Mouse (Mus musculus): ENCODE results near the gene St7l. TPM values are rescaled to one million over a fixed set of nuclear protein-coding genes. Genes with fewer than 3 reads are reported as not detected.
A peak's percentile ranks its signal among the peaks of the same experiment; 100 is the strongest.

The St7l gene
- polyA plus RNA-seq, 1 experiment from 2014 or later = 40.6 TPM

DNA sequence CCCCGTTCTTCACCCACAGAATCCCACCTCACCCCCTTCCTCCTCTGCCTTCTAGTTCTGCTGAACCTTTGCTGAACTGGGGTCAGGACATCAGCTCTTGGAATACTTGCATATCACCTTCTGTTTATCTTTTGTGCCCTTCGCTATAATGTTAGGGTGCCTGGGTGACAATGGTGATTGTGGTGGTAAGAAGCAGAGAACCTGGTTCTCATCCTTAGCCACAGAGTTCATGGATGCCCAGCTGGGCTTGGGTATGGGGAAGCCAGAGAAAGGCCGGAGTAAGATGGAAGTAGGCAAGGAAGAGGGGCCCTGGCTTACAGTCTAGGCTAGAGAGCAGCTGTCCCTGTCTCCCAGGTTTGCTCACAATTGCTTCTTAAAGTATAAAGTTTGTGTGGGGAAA lies 90.3 kb downstream of the St7l start:
- peaks cover 8% of the 10 kb centered on the region; the same call in 1 of the 2 replicates for H3K36me3 ChIP-seq

DNA sequence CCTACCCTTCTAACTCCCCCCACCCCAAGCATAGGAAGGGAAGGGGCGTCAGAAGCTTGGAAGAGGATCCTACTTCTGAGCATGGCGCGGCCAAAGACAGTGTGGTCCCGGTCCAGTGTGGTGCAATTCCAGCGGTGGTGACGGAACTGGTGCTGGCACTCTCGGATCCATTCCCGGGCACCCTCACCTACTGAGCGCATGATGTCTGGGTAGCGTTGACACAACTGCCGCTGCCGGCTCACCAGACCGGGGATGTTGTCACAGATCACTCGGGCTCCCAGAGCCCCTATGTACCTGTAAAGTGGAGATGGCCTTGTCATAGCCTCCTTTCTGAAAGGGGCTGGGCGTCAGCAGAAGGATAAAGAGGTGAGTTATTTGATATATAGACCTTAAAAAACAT lies 90.7 kb downstream of the St7l start:
- no peak overlapping the region for H3K4me3 ChIP-seq
- peaks cover 8% of the 10 kb centered on the region; the same call in 1 of the 2 replicates for H3K36me3 ChIP-seq
- peaks cover 10% of the 10 kb centered on the region for H3K27me3 ChIP-seq
- no peak for ATAC-seq (replicated peaks)
- H3K4me2 ChIP-seq (replicated peaks) = no peak overlapping the region
- H3K27ac ChIP-seq (replicated peaks) = no peak overlapping the region
- 97% methylated on average over 15 of the region's 15 CpGs for WGBS
- no peaks in the 10 kb centered on the region for H3K9me3 ChIP-seq
- no peak overlapping the region for H3K9ac ChIP-seq (replicated peaks)
- H3K4me1 ChIP-seq = no peaks in the 10 kb centered on the region

More for the DNA sequence above, 90.3 kb downstream of the St7l start:
- H3K9me3 ChIP-seq = no peaks in the 10 kb centered on the region
- no peak overlapping the region for H3K4me2 ChIP-seq (replicated peaks)
- no peak overlapping the region for H3K9ac ChIP-seq (replicated peaks)
- H3K27me3 ChIP-seq = peaks cover 8% of the 10 kb centered on the region; the same call in 1 of the 2 replicates
- no peaks in the 10 kb centered on the region for H3K4me1 ChIP-seq
- H3K27ac ChIP-seq (replicated peaks) = no peak overlapping the region
- ATAC-seq (replicated peaks) = no peak
- WGBS = 97% methylated on average over 3 of the region's 3 CpGs
- no peak overlapping the region for H3K4me3 ChIP-seq

- H3K4me1 ChIP-seq = peaks cover 3% of the 10 kb centered on the region
- 91% methylated on average over 6 of the region's 6 CpGs for WGBS
- H3K9me3 ChIP-seq = no peaks in the 10 kb centered on the region
- H3K36me3 ChIP-seq = peaks cover 4% of the 10 kb centered on the region; the same call in 1 of the 2 replicates
- 0 out of 2 replicates have a peak, but pooled peaks have one; percentile 35 for ATAC-seq (replicated peaks)
- H3K27me3 ChIP-seq = peaks cover 26% of the 10 kb centered on the region
- no peak overlapping the region for H3K4me2 ChIP-seq (replicated peaks)
- no peak overlapping the region for H3K4me3 ChIP-seq
- no peak overlapping the region for H3K9ac ChIP-seq (replicated peaks)
- H3K27ac ChIP-seq (replicated peaks) = no peak overlapping the region
Observed at GRCm38 (mm10) chr3:104956131-104956581, 92.4 kb downstream of the St7l start.

DNA sequence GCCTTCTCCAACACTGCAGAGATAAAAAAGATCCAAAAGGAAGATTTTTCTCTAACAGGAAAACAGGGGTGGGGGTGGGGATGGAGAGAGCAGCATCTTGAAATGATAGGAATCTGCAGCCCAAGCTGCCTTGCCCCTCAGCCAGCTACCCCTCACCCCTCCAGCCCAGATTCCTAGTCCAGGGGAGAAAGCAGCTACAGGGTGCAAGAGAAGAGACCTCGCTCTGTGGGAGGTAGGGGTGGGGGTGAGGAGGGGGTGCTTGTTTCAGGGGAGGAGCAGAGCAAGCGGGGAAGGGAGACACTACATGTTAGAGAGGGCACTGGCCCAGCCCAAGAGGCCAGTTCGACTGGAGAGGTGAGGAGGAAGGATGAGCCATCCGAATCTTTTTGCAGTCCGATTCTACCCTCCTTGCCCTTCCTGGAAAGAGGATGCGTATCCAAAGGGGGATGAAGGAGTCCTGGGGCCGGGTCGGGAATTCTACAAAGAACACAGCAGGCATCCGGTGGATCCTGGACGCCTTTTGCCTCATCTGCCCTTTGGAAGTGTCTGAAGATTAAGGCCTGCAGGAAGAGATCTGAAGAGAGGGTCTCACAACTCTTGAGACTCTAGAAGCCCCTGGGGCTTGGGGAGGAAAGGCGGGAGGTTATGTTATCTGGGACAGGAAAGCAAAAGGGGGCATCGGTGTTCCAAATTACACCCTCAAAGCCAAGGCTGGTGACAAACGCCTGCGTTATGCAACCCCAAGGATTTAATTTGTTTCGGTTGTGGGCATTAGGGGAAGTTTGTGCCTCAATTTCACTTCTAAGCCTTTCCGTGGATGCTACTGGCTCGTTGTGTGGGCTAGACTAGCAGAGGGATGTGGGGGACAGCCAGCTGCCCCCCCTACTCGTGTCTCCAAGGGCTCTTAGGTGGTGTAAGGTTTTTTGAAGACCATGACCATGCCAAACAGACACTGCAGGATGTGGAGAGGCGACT lies 96.5 kb downstream of the St7l start:
- WGBS = 7% methylated on average over 19 of the region's 19 CpGs
- Histone ChIP-seq H3K4me3 (peak overlapping the region; percentile 53; the same call in 1 of the 2 replicates), H3K4me2 (replicated peaks) (no peak overlapping the region), H3K27me3 (peaks cover 46% of the 10 kb centered on the region), H3K4me1 (peaks cover 16% of the 10 kb centered on the region), H3K9ac (replicated peaks) (no peak overlapping the region), H3K27ac (replicated peaks) (no peak overlapping the region), H3K36me3 (no peaks in the 10 kb centered on the region), H3K9me3 (no peaks in the 10 kb centered on the region)
- no peak for ATAC-seq (replicated peaks)

GRCm38 (mm10) chr3:104961066-104962059 lies 97.6 kb downstream of the St7l start, which contains the start of gene Wnt2b:
Wnt2b (minus strand) TSS chr3:104961921.
- peak; percentile 72 for ATAC-seq (replicated peaks)
- H3K27me3 ChIP-seq = peaks cover 46% of the 10 kb centered on the region
- H3K9me3 ChIP-seq = no peaks in the 10 kb centered on the region
- H3K4me3 ChIP-seq = peak within 1 kb of the TSS; percentile 53
- peaks cover 16% of the 10 kb centered on the region for H3K4me1 ChIP-seq
- H3K36me3 ChIP-seq = no peaks in the 10 kb centered on the region
- WGBS = 1% methylated on average over 70 of the region's 87 CpGs
- peak within 1 kb of the TSS; percentile 45 for H3K9ac ChIP-seq (replicated peaks)
- H3K4me2 ChIP-seq (replicated peaks) = peak within 1 kb of the TSS; percentile 68
- H3K27ac ChIP-seq (replicated peaks) = no peak within 1 kb of the TSS

GRCm38 (mm10) chr3:104962141-104962611 lies 98.4 kb downstream of the St7l start:
- no peak for ATAC-seq (replicated peaks)
- no peak overlapping the region for H3K9ac ChIP-seq (replicated peaks)
- 1% methylated on average over 31 of the region's 31 CpGs for WGBS

DNA sequence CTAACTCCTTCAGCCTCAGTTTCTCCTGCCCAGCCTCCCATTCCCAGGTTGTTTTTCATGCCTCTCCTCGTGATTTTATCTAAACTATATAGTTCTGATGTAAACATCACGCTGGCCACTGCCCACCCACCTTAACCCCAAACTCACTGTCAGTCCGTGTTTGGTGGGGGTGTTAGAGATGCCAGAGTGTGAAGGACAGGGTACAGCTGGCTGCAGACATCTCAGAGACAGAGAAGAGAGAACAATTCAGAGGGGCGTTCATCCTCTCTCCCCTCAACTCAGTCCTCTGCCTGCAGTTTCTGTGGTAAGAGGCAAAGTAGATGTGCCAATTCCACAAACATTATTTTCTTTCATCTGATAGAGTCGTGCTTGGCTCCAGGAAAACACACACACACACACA lies 99.1 kb downstream of the St7l start:
- Histone ChIP-seq H3K36me3 (no peaks in the 10 kb centered on the region), H3K4me1 (peaks cover 21% of the 10 kb centered on the region), H3K27me3 (peaks cover 46% of the 10 kb centered on the region), H3K4me3 (no peak overlapping the region), H3K9ac (replicated peaks) (no peak overlapping the region), H3K4me2 (replicated peaks) (no peak overlapping the region), H3K27ac (replicated peaks) (no peak overlapping the region), H3K9me3 (no peaks in the 10 kb centered on the region)
- ATAC-seq (replicated peaks) = no peak
- 11% methylated on average over 5 of the region's 5 CpGs for WGBS

More at GRCm38 (mm10) chr3:104962141-104962611, 98.4 kb downstream of the St7l start:
- Histone ChIP-seq H3K4me1 (peaks cover 16% of the 10 kb centered on the region), H3K4me2 (replicated peaks) (peak overlapping the region; percentile 68), H3K27me3 (peaks cover 46% of the 10 kb centered on the region), H3K27ac (replicated peaks) (no peak overlapping the region), H3K4me3 (peak overlapping the region; percentile 53), H3K9me3 (no peaks in the 10 kb centered on the region), H3K36me3 (no peaks in the 10 kb centered on the region)

- ATAC-seq (replicated peaks) = no peak
- Histone ChIP-seq H3K4me3 (no peak overlapping the region), H3K9me3 (no peaks in the 10 kb centered on the region), H3K4me2 (replicated peaks) (no peak overlapping the region), H3K4me1 (peaks cover 25% of the 10 kb centered on the region), H3K9ac (replicated peaks) (no peak overlapping the region), H3K27ac (replicated peaks) (no peak overlapping the region), H3K27me3 (peaks cover 44% of the 10 kb centered on the region), H3K36me3 (no peaks in the 10 kb centered on the region)
- WGBS = 30% methylated on average over 13 of the region's 13 CpGs
Observed at GRCm38 (mm10) chr3:104963331-104964276, 99.8 kb downstream of the St7l start.

DNA sequence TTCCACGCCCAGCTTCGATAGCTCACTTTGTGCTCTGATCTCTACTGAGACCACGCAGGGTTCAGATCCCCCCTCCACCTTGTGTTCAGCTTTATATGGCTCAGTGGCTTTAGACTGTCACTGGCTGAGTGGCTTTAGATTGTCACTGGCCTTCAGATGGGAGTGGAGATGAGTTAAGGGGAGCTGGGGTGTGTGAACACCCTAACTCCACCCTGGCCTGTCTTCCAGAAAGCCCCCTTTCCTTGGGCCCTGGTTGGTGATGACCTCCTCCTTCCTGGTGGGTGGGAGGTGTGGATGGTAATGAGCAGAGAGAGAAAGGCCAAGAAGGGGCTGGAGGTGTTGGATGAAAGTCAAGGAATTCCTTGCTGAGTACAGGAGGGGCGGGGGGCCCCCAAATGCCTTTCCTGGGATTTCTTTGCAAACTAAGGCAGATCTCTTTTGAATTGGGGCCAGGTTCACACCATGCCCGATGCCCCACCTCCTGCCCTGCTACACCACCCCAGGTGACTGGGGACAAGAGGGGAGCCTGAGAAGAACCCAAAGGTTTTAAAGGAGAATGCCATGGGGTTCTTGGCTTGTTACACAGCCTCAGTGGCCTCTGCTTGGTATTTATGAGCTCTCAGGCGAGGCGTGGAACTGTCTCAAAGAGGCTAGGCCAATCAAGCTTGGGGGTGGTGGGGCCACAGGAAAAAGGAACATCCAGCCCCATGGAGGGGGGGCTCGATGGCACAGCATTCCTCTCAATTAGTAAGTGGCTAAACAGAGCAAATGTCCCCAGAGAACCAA lies 101.5 kb downstream of the St7l start:
- Histone ChIP-seq H3K9me3 (no peaks in the 10 kb centered on the region), H3K4me2 (replicated peaks) (no peak overlapping the region), H3K27me3 (peaks cover 29% of the 10 kb centered on the region), H3K9ac (replicated peaks) (no peak overlapping the region), H3K27ac (replicated peaks) (no peak overlapping the region), H3K4me1 (peaks cover 25% of the 10 kb centered on the region), H3K36me3 (no peaks in the 10 kb centered on the region), H3K4me3 (no peak overlapping the region)
- WGBS = 67% methylated on average over 8 of the region's 8 CpGs
- no peak for ATAC-seq (replicated peaks)

DNA sequence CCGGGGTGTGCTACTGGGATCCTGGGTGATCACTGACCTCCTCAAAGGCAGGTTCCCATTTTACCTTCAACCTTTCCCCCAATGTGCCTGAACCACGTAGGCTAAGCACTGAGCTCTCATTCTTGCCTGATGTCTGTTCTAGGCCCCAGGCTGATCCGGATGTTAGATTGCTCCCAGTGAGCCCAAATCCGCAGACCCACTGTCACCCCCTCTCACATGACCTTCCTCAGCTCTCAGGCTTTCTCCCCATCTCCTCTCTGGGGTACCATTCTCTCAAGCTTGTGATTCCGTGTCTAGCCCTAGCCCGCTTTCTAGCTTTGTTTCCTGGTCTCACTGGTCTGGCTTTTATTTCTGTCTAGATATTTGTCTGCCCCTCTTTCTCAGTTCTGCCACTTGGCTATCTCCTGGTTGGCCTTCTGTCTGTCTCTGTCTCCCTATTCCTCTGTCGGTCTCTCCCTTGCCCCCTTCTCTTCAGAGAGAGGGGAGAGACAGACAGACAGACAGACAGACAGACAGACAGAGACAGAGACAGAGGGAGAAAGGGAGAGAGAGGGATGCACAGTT lies 102.3 kb downstream of the St7l start:
- no peaks in the 10 kb centered on the region for H3K36me3 ChIP-seq
- no peaks in the 10 kb centered on the region for H3K9me3 ChIP-seq
- no peak overlapping the region for H3K4me3 ChIP-seq
- WGBS = 84% methylated on average over 7 of the region's 7 CpGs
- H3K4me1 ChIP-seq = peaks cover 23% of the 10 kb centered on the region
- no peak for ATAC-seq (replicated peaks)
- no peak overlapping the region for H3K4me2 ChIP-seq (replicated peaks)
- H3K9ac ChIP-seq (replicated peaks) = no peak overlapping the region
- H3K27me3 ChIP-seq = peaks cover 21% of the 10 kb centered on the region
- H3K27ac ChIP-seq (replicated peaks) = no peak overlapping the region
